Mouse (Mus musculus): ENCODE results near the gene Pclaf.

The Pclaf gene

GRCm38 (mm10) chr9:65890143-65890628 is at the start of gene Pclaf:
Gene Pclaf (plus strand): TSS chr9:65890237.
- peak; percentile 79 to 87 for DNase-seq (ENCODE audit: low spot score in 2 of 2)

- peak in 1 of 2 experiments; percentile 48 for DNase-seq (ENCODE audit: low spot score in 2 of 2)
Measured at GRCm38 (mm10) chr9:65844421-65845165, 45.4 kb upstream of the Pclaf start.

GRCm38 (mm10) chr9:65848154-65848553 is 41.9 kb upstream of the Pclaf start:
- no peak for DNase-seq (ENCODE audit: low spot score in 2 of 2)

GRCm38 (mm10) chr9:65850203-65850602 is 39.8 kb upstream of the Pclaf start:
- DNase-seq (ENCODE audit: low spot score in 2 of 2), result no peak

- no peak for DNase-seq (ENCODE audit: low spot score in 2 of 2)
Measured at GRCm38 (mm10) chr9:65859656-65860055, 30.4 kb upstream of the Pclaf start.

- DNase-seq (ENCODE audit: low spot score in 2 of 2), result peak; percentile 94 to 95
Measured at GRCm38 (mm10) chr9:65884564-65885315, 5.3 kb upstream of the Pclaf start.

- no peak for DNase-seq (ENCODE audit: low spot score in 2 of 2)
Measured at GRCm38 (mm10) chr9:65891126-65891525, 1.1 kb downstream of the Pclaf start.

GRCm38 (mm10) chr9:65896977-65897376 is 6.9 kb downstream of the Pclaf start:
- no peak for DNase-seq (ENCODE audit: low spot score in 2 of 2)

GRCm38 (mm10) chr9:65902879-65903278 is 12.8 kb downstream of the Pclaf start:
- DNase-seq (ENCODE audit: low spot score in 2 of 2), result no peak

GRCm38 (mm10) chr9:65903419-65903818 is 13.4 kb downstream of the Pclaf start:
- no peak for DNase-seq (ENCODE audit: low spot score in 2 of 2)

- DNase-seq (ENCODE audit: low spot score in 2 of 2), result peak; percentile 98 to 99
Measured at GRCm38 (mm10) chr9:65908394-65909300, 18.6 kb downstream of the Pclaf start, which contains the start of the genes Trip4 and Csnk1g1. Gene Trip4 (minus strand): TSS chr9:65908794. Gene Csnk1g1 (plus strand): TSS chr9:65908924.

GRCm38 (mm10) chr9:65909301-65909801 is 19.3 kb downstream of the Pclaf start:
- DNase-seq (ENCODE audit: low spot score in 2 of 2), result peak; percentile 64 to 67

- no peak for DNase-seq (ENCODE audit: low spot score in 2 of 2)
Measured at GRCm38 (mm10) chr9:65909837-65910236, 19.8 kb downstream of the Pclaf start.

- no peak for DNase-seq (ENCODE audit: low spot score in 2 of 2)
Measured at GRCm38 (mm10) chr9:65913976-65914375, 23.9 kb downstream of the Pclaf start.

- DNase-seq (ENCODE audit: low spot score in 2 of 2), result no peak
Measured at GRCm38 (mm10) chr9:65917015-65917414, 27.0 kb downstream of the Pclaf start.

- no peak for DNase-seq (ENCODE audit: low spot score in 2 of 2)
Measured at GRCm38 (mm10) chr9:65928456-65928855, 38.4 kb downstream of the Pclaf start.

GRCm38 (mm10) chr9:65929826-65930225 is 39.8 kb downstream of the Pclaf start:
- no peak for DNase-seq (ENCODE audit: low spot score in 2 of 2)

- DNase-seq (ENCODE audit: low spot score in 2 of 2), result no peak
Measured at GRCm38 (mm10) chr9:65937566-65937965, 47.5 kb downstream of the Pclaf start.

GRCm38 (mm10) chr9:65951082-65951587 is 61.1 kb downstream of the Pclaf start:
- no peak for DNase-seq (ENCODE audit: low spot score in 2 of 2)
